Mouse (Mus musculus) gastrocnemius, postnatal 25 days (tissue): Measurements from ENCODE around the gene Tcf7l1. TPM values are rescaled to one million over a fixed set of nuclear protein-coding genes. Genes with fewer than 3 reads are reported as not detected.
"Not testable (repeated sequence)": the region's sequence is repeated elsewhere in the genome, so short reads cannot be mapped to it uniquely, and the experiment has no call there.

Source experiments
- DNase-seq: peaks from one replicate; pipeline ENCODE4 v3.0.0; 2022
- long read RNA-seq, 2 experiments: library from polyadenylated mRNA; stranded (forward); transcript quantifications; one replicate each; pipeline ENCODE4 v2.0.0; 2021
- total RNA-seq, 2 experiments: library from RNA; stranded (reverse); gene quantifications; 1 replicate in 1 of 2; 2 replicates in 1 of 2; pipeline ENCODE4 v1.2.3; 2021

The Tcf7l1 gene
- total RNA-seq = 1 to 10 TPM; 4.8 to 5.8 TPM
- long read RNA-seq, experiment 1, partial matches to known transcripts = 1 of 3 reads
- long read RNA-seq, experiment 1, other reads (novel, unspliced or antisense) = 1 of 3 reads
- long read RNA-seq, experiment 2, partial matches to known transcripts = 2 of 6 reads
- long read RNA-seq, experiment 2, other reads (novel, unspliced or antisense) = 2 of 6 reads

DNA sequence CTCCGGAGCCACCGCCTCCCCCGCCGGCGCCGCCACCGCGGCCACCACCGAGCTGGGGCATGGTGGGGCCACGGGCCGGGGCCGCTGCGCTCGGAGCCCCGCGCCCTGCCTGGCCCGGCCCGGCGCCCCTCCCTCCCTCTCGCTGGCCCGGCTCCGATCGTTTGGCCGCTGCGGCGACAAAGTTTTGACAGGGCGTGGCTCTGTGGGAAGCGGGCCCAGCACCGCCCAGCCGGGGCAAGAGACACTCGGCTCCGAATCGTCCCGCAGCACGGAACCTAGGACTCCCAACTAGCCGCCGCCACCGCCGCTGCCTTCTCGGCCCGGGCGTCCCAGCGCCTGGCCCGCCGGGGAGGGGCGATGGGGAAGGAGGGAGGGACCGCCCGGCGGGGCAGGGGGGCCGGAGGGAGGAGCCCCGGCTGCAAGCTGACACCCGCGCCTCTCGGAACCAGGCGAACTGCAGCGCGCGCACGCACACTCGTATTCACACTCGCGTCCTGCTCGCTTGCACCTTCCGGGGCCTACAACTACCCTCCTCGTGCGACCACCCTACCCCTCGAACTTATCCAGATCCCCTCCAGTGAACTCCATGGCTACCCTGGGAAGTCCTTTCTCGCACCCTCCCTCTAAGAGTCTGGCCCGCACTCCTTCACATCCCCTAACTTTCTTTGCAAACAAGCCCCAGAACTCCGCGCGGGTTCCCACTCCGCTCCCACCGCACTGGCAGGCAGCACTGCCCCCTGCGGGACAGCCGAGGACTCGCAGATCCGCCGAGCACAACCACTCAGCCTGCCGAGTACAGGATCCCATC is at the start of gene Tcf7l1:
Tcf7l1 (minus strand) TSS at position 363 of the 808 bp plus-strand sequence.
- peak; percentile 92 for DNase-seq

DNA sequence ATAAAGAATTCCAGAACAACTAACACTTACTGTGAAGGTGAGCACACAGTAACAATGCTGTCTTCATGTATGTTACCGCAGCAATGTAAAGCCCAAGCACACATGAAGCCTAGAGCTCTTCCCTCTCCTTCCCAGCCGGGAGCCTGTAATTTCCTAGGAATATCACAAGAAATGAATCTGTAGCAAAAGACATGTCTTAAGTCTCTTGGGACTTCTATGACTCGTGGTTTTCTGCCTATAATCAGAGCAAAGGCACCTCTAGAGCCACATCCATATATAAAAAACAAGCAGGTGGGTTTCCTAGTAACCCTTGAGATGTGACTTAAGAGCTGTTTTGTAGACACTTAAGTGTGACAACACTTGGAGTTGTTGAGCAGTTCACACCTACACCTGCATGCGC is 48.7 kb upstream of the Tcf7l1 start:
- no peak for DNase-seq

DNA sequence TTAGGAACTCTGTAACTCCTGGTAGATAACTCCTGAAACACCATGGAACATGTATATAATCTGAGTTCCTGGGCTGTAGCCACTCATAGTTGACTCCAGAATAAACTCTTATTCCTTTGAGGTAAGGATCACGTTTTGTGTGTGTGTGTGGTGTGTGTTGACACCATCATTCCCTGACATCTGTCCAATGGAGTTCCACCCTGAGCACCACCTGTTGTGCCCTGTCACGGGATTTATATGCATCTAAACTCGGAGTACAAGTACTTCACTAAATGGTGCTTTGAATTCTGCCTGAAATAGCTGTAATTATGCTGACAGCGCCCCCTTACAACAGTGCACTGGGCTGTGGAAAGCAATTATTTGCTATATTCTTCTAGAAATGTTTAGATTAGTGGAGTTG is 45.5 kb upstream of the Tcf7l1 start:
- no peak for DNase-seq

DNA sequence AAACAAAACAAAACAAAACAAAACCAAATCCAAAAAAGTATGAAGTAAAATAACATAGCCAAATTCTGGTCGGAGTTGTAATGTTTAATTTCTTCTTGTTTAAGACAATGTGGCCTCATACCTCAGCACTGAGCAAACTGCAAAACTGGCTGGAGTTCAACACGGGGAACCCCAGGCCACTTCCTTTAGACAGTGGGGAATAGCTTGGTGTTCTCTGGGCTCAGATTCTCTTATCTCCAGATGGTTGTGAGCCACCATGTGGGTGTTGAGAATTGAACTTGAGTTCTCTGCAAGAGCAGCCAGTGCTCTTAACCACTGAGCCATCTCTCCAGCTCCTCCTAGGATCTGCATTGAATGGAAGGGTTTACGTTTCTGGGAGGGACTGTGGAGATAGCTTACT is 42.8 kb upstream of the Tcf7l1 start:
- no peak for DNase-seq

DNA sequence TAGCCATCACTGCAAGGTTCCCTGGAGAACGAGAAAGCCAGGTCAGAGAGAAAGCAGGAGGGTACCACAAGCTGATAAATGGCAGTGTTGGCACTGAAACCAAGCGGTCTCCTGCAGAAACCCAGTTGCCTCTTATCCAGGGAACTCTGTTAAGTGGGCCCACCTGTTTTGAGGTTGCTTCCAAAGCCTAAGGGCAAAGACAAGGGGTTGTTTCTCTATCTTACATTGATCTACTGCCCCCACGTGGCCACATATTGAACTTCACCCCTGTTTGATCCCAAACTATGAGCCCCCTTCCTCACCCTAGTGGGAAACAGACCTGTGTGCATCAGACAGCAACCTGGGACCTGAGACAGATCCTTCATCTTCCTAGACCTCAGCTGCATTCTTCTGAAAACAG is 42.2 kb upstream of the Tcf7l1 start:
- peak; percentile 31 for DNase-seq

DNA sequence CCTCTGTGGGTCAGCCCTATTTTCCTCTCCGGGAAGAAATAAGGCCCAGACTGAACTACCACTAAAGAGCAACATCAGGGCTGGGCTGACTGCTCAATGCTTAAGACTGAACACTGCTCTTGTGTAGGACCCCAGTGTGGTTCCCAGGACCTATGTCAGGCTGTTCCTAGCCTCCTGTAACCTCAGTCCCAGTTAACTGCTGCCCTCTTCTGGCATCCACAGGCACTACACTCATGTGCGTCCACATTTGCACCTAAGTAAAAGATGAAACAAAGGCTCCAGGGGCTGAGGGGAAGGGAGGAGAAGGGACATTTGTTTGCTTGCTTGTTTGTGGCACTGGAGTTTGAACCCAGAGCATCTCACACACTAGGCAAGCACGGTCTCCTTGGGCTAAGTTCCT is 39.8 kb upstream of the Tcf7l1 start:
- no peak for DNase-seq

DNA sequence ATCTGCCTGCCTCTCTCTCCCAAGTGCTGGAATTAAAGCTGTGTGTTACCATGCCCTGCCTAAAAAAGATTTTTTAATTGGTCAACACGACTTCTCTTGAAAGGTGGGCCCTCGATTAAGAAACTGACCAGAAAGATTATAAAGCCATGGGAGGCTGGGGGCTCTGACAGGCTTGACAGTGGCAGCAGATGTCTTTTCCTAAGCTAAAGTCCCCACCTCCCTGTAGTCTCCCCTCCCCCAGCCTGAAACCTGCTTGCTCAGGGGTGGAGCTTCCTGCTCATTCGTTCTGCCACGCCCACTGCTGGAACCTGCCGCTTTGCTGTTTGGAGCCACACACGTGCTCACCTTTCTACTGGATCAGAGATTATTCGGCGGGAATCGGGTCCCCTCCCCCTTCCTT is 39.0 kb upstream of the Tcf7l1 start:
- DNase-seq = not testable (repeated sequence)

DNA sequence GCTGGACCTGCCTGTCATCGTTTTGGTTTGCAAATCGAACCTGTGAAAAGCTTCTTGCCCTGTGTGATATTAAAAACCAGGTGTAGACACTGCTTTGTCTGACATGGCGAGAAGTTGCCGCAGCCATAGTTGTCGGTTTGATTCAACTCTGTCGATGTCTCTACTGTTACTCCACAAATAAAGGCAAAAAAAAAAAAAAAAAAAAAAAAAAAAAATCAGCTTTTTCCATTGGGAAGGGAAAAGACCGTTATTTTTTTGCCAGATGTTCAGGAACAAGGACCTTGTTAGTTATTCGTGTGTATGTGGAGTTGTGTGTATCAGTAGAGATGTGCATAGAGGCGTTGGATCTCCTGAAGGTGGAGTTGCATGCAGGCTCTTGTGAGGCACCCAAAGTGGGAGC is 36.7 kb upstream of the Tcf7l1 start:
- no peak for DNase-seq

DNA sequence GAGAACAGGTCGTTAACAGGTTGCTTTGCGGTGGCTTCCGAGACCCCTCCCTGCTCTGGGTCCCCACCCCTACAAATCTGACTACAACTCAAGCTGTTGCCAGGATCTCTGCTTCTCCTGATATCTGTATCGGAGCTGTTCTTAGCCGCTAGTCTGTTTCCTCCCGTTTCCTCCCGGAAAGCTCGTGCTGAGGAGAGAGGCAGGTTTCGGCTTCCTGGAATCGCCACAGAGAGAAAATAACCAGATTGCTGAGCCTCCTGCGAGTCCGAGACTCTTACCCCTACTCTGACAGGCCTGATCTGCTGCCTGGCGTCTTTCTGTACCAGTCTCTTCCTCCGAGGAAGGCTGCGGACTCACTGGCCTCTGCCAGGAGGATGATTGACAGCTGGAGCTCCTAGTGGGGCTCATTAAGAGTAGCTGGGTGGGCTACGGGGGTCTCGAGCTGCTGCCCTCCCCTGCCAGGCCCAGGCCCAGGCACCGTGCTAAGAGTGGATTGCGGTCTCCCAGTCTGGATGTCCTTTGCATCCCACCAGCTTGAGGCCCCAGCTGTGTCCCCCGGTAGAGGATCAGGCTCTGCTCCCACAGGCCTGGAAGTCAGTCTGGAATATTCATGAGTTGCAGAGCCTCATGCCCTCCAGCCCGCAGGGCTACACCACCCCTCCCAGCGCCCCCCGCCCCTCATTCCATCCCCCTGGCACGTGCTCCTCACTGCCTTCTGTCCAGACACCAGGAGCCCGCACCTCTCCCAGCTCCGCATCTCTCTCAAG is 36.1 kb upstream of the Tcf7l1 start:
- DNase-seq = no peak

DNA sequence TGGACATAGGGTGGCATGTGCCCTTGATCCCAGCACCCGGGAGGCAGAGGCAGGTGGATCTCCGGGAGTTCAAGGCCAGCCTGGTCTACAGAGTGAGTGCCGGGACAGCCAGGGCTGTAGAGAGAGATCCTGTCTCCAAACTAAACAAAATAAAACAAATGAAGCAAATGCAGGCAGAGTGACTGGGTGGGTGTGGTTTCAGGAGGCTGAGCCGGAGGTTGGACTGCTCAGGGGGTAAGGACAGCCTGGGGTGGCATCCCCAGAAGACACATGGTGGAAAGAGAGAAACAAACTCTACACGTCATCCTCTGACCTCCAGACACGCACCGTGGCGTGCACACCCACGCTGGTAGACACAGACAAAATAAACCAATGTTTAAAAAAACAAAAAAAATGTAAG is 24.4 kb upstream of the Tcf7l1 start:
- no peak for DNase-seq

DNA sequence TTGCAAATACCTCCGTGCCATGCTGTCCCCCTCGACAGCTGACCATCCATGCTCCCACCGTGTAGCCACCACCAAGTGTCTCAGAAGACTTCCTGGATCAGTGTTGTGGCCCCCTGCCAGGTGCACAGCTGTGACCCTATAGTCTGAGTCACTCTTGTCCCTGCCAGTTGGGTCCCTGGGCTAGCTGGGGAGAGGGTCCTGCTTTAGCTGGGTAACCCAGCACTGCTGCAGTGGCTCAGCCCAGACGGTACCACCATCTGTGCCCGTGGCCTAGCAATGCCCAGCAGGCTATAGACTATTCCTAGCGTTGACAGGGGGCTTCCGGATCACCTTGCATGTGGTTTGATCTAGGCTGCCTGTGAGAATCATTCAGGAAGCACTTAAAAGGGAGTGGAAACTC is 21.2 kb upstream of the Tcf7l1 start:
- DNase-seq = no peak

DNA sequence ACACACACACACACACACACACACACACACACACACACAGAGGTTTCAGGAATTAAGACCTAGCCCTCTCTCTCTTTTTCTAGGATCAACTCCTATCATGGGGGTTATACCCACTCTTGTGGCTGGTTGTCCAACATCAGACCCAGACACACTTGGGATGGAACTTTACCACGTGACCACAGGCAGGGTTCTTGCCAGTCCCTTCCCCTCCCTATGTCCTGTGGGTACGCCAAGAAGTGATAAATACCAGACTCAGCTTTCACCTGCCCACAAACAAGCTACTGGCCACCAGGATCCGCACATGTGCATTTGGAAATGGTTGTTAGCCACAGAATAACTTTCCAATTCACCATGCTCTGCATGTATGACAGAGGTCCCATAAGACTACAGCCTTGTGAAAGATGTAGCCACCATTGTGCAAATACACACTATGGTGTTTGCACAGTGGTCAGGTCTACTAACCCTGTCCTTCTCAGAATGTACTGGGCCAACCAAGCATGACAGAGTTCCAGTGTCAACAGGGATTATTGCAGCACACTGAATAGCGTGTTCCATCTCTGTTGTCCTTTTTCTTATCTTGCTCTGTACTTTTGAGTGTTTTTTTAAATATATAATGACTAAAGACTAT is 20.6 kb upstream of the Tcf7l1 start:
- no peak for DNase-seq

DNA sequence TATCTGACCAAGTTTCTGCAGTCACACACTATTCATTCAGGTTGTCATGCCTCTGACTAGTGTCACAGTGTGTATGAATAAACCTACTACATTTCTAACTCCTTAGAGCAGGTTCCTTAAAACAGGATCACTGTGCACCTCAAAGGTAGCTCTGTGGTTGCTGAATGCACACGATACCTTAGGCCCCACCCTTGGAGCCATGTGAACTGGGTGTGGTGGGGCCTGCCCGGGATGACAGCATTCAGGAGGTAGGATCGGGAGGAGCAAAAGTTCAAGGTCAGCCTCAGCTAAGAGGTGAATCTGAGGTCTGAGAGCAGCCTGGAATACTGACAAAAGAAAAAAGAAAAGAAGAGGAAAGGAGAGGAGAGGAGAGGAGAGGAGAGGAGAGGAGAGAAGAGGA is 19.3 kb upstream of the Tcf7l1 start:
- DNase-seq = no peak

DNA sequence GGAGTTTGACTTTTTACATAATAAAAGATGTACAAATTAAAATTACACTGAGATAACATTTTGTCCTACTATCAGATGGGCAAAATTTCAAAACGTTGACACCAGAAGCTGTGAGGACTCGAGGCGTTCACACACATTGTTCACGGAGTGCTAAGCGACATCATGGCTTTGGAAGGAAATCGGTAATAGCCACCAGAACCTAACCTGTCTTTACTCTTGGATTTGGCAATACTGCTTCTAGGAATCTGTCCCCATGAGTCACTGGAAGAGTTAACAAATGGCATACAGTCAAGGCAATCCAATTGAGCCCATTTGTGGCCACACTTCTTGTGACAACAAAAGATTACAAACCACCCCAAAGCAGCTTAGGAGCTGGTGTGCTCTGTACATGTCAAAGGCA is 14.6 kb upstream of the Tcf7l1 start:
- DNase-seq = no peak

DNA sequence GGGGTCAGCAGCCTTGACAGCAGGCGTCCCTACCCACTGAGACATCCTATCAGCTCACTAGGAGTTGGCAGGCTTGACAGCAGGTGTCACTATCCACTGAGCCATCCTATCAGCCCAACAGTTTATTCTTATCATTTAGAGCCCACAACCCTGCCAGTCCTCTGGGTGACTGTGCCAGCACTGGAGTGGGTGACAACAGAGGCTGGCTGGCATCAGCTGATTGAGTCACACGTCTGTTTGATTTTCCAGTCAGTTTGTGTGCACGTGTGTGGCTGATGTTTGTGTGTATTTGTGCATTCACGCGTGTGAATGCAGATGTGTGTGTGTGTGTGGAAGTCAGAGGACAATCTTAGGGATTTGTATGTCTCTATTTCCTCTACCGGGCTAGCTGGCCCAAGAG is 13.1 kb upstream of the Tcf7l1 start:
- DNase-seq = no peak

DNA sequence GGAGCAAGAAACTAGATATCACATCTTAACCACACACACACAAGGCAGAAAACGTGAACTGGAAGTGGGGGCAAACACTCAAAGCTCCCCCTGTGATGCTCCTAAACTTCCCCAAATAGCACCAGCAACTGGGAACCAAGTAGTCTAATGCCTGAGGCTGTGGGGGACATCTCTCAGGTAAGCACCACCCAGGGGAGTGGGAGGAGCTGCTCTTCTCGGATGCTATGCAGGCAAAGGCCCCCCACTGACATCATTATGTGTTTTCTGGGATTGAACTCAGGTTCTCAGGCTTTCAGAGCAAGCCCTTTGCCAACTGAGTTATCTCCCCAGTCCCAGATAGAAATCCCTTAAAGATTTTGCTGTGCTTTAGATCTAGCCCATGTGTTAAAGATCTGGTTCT is 11.6 kb upstream of the Tcf7l1 start:
- DNase-seq = no peak

DNA sequence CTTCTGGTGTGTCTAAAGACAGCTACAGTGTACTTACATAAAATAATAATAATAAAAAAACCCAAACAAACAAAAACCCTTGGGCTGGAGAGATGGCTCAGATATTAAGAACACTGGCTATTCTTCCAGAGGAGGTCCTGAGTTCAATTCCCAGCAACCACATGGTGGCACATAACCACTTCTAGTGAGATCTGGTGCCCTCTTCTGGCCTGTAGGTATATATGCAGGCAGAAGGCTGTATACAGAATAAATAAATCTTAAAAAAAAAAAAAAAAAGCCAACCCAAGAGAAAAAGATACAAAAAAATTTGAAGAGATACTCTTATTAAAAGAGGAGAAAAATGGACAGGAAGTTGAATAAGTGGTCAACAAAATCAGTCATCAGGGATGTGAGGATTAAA is 8.7 kb upstream of the Tcf7l1 start:
- DNase-seq = no peak

DNA sequence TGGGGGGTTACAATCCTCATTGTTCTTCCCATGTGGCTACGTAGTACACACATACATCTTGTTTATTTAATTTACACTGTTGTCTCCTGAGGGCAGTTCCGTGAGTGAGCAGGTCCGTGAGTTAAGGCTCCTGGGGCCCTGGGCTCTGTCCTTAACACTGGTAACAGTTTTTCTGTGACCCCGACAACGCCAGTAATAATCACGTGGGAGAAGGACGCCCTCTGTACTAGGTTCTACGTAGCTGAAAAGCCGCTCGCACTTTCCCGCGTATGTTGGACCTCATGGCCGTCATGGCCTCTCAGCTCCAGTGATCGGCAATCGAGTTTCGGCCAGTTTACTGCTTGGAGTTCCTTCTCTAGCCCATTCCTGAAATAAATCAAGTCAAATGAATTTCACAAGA is 6.4 kb upstream of the Tcf7l1 start:
- DNase-seq = no peak

DNA sequence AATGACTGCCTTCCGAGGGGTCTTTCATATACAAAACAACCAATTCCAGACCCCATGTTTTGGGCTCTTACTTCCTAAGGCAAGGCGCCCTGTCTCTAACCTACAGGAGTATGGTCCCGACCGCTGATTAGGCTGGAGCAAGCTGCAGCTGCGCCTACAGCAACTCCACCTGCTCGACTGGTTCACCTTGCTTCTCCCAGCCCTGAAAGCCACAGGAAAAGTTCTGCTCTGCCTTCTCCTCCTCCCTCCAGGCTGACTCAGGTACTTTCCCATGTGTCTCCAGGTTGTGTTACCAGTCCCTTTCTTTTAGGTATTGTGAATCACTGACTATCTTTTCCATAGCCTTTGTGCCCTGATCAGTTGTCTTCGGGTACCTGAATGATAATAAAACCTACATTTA is 5.8 kb upstream of the Tcf7l1 start:
- no peak for DNase-seq

DNA sequence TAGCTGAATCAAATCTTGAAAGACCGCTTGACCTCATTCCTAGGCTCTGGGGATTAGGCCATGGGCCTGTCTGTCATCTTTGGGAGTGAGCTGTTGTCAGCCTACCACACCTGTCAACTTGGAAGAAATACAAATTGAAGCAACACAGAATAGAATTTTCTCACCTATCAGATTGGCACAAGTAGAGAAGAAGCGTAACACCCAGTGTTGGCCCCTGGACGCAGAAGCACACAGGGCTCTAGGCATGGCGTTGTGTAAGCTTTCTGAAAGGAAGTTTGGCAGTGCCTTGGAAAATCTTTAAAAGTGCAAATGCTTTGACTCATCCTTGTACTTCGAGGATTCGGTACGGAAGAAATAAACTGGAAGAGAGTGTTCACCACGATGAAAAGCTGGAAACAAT is 3.6 kb upstream of the Tcf7l1 start:
- DNase-seq = no peak

DNA sequence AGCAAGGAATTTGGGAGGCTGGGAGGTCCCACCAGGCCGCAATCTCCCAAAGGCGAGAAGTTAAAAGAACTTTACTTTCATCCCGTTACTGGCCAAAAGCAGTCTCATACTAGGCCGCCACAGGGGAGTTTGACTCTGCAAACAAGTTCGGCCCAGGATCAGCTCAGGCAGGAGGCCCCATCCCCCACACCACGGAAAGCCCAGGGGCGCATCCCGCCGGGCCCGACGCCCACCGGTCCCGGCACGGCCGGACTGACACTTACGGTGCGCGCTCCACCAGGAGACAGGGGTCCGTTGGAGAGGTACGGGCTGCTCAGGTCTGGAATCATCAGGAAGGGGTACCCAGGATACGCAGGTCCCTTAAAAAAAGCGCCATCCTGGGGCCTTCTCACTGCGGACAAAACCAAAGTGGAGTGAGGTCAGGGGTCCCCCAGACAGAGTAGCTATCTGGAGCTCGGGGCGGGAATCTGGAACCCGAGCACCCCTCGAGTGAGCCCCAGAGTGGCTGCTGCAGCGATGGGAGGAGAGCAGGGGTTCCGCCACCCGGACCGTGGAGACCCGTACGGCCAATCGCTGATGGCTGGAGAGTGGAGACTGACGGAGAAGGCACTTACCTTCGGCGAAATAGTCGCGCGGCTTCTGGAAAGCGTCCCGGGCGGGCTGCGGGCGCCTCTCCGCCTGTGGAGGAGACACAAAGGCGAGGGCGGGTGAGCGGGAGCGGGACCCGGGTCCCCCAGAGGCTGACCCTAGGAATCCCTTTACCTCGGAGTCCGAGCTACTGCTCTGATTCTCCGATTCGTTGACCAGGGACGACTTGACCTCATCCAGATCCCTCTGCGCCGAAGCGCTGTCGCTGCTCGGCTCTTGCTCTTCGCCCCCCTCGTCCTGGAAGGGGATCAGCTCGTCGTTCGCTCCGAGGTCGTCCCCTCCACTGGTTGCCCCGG is 834 bp downstream of the Tcf7l1 start:
- peak; percentile 29 for DNase-seq
